Mouse (Mus musculus) left cerebral cortex, adult 6 months (tissue): ENCODE results near the gene Spata22. TPM values are rescaled to one million over a fixed set of nuclear protein-coding genes. Genes with fewer than 3 reads are reported as not detected.

Experiments
- long read RNA-seq, 2 experiments: library from polyadenylated mRNA; unstranded; transcript quantifications; one replicate each; pipeline ENCODE4 v2.0.0; 2019 to 2020
- polyA plus RNA-seq: library from polyadenylated mRNA; unstranded; fragments of <200 nt; fragmentation: Nextera tagmentation; gene quantifications from 2 replicates; pipeline ENCODE4 v1.2.3, GENCODE M21; 2021

Spata22 gene
- not detected in 2 replicates for polyA plus RNA-seq
- long read RNA-seq, experiment 1, result 0 reads
- long read RNA-seq, experiment 2, result 0 reads

DNA sequence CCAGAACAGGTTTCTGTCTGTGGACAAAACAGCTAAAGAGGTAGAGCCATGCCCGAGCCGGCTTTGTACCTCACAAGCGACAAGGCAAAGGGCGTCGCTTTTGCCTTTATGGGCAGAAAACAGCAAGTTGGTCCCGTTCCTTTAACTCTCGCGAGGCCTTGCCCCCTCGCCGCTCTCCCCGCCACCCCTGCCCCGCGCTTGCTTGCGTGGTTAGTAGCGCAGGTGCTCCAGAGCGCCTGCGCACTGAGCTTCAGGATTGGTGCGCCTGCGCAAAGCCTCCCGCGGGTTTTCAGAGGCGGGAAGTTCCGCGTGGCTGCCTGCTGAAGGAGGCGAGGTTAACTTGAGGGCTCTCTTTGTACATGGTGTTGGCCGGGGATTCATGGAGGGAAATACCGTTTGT lies at the start of gene Spata22, which contains the start of the genes Aspa and Gm49340:
Gene Spata22, plus strand, starts transcription at position 300 of the 400 bp plus-strand sequence.
Gene Aspa, minus strand, starts transcription at position 155 of the 400 bp plus-strand sequence.
Gene Gm49340, plus strand, starts transcription at position 300 of the 400 bp plus-strand sequence.

DNA sequence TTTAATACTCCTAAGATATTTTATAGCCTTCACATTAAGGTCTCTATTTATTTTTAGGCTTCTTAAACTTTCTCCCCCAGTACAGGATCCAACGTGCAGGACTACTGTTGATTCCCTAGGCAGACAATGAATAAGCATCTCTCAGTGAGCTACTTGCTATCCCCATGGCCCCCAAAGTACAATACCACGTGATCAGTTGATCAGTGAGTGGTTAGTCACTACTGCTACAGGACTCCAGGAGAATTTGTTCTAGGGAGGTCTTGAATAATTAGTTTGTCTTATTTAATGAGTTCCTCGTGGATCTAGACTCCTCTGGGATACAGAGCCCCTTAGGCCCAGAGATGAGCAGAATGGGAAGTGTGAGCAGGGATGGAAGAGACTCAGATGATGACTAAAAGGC lies 20.9 kb downstream of the Spata22 start, which contains the start of gene Olfr20:
Gene Olfr20, plus strand, starts transcription at position 301 of the 400 bp plus-strand sequence.

DNA sequence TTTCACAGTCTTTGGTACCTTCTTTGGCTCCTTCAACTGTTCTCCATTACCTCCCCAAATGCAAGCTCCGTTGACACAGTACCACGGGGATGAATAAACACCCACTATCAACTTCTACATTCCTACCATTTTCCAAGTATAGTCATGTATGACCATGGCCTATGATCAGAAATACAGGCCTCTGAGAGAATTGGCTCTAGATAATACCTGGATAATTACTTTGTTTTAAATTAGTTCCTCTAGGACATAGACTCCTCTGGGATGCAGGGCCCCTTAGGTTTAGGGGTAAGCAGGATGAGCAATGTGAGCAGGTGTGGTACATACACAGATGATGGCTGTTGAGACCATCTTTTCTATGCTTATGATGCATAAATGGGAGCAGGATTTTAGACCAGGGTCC lies 41.4 kb downstream of the Spata22 start, which contains the start of gene Olfr376:
Gene Olfr376, plus strand, starts transcription at position 301 of the 400 bp plus-strand sequence.

Other genes starting within 250 kb of the Spata22 start
- 0.09 and 0.11 TPM in 2 replicates for gene Itgae, start 239.2 kb upstream of the Spata22 start, polyA plus RNA-seq
- 0.09 and 0.11 TPM in 2 replicates for gene Haspin, start 191.4 kb upstream of the Spata22 start, polyA plus RNA-seq
- 0.35 and 0.81 TPM in 2 replicates for gene P2rx5, start 169.3 kb upstream of the Spata22 start, polyA plus RNA-seq
- gene Emc6, start 152.7 kb upstream of the Spata22 start, polyA plus RNA-seq, result 70.0 and 84.2 TPM in 2 replicates
- gene Tax1bp3, start 152.7 kb upstream of the Spata22 start, polyA plus RNA-seq, result 10.2 and 11.4 TPM in 2 replicates
- 4.9 and 5.3 TPM in 2 replicates for gene Ctns, start 130.7 kb upstream of the Spata22 start, polyA plus RNA-seq
- gene Shpk, start 130.3 kb upstream of the Spata22 start, polyA plus RNA-seq, result 1.3 and 1.4 TPM in 2 replicates
- not detected in 2 replicates for gene Trpv1, start 95.4 kb upstream of the Spata22 start, polyA plus RNA-seq
- 0.10 and 0.16 TPM in 2 replicates for gene Trpv3, start 62.4 kb upstream of the Spata22 start, polyA plus RNA-seq
- gene Aspa, start 145 bp upstream of the Spata22 start, polyA plus RNA-seq, result 21.8 and 41.0 TPM in 2 replicates
- not detected in 2 replicates for gene Gm49340, start within 50 bp of the Spata22 start, polyA plus RNA-seq
- not detected in 2 replicates for gene Olfr20, start 21.0 kb downstream of the Spata22 start, polyA plus RNA-seq
- not detected in 2 replicates for gene Olfr376, start 41.5 kb downstream of the Spata22 start, polyA plus RNA-seq
- not detected in 2 replicates for gene Olfr1, start 69.9 kb downstream of the Spata22 start, polyA plus RNA-seq
- not detected in 2 replicates for gene Olfr378, start 98.7 kb downstream of the Spata22 start, polyA plus RNA-seq
- gene Olfr380, start 127.8 kb downstream of the Spata22 start, polyA plus RNA-seq, result not detected in 2 replicates
- not detected in 2 replicates for gene Olfr381, start 161.9 kb downstream of the Spata22 start, polyA plus RNA-seq
- not detected in 2 replicates for gene Olfr382, start 187.5 kb downstream of the Spata22 start, polyA plus RNA-seq